In genomic region chr14:24608356-24608755, GRCm38 (mm10) we compare ENCODE assay signal across 9 mouse cellular contexts.
"Had no signal": no experiment of that assay in that cellular context is flagged by ENCODE, and none has a peak within 500 bp of the region (broad histone marks: within the 10 kb centered on the region; RNA-seq: fewer than 3 reads in every experiment).

No protein-coding gene starts in this region.

- DNase-seq: kidney, postnatal 10 days; liver; liver, embryonic 13.5 days; liver, postnatal 0 days; lung, postnatal 14 days; midbrain, embryonic 14.5 days; right cerebral cortex, adult 18-20 months; right cerebral cortex, postnatal 25 days; thymus, postnatal 4 days had no signal
